Mouse (Mus musculus) spleen, adult 2 months (tissue): Measurements from ENCODE around the gene Nedd4.

Source experiments
- CTCF ChIP-seq: fragments of 200-500 bp; IDR thresholded peaks from 2 replicates; pipeline ENCODE4 v1.5.1; 2011; ENCODE audit warnings: mild to moderate bottlenecking, inconsistent platforms; ENCODE audit not compliant: insufficient read depth, insufficient read length, insufficient replicate concordance; ENCODE audit errors: extremely low read depth
- POLR2A ChIP-seq: fragments of 200-500 bp; IDR thresholded peaks from 2 replicates; pipeline ENCODE4 v1.6.1; 2011; ENCODE audit warnings: low read depth, low read length, inconsistent platforms

DNA sequence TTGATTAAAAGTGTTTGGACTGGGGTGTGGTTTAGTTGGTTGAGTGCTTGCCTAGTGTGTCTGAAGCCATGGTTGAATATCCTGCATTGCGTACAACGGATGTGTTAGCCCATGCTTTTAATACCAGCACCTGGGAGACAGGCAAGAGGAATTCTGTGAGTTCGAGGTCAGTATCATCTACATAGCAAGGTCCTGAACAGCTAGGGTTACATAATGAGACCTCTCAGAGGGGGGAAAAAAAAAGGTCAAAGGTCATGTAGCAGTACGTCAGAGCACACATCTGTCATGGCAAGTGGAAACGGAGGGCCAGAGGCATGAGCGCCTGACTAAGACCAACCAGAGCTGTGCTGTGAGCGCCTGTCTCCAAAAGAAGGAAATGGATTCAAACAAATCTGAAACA is 3.4 kb downstream of the Nedd4 start:
- TF ChIP-seq POLR2A (no peak), CTCF (no peak)
